Mouse (Mus musculus) heart, embryonic 10.5 days (tissue): Measurements from ENCODE around the gene Chkb. TPM values are rescaled to one million over a fixed set of nuclear protein-coding genes. Genes with fewer than 3 reads are reported as not detected.

ENCODE experiments used
- DNase-seq: peaks from one replicate; pipeline ENCODE4 v3.0.0-alpha.2; 2017; ENCODE audit warnings: low spot score
- H3K27ac ChIP-seq: fragments of 300-500 bp; sonication (generic); 2 replicates; pipeline ENCODE4 v1.5.1; 2016; ENCODE audit warnings: mild to moderate bottlenecking
- H3K27me3 ChIP-seq: fragments of 300-500 bp; sonication (generic); 2 replicates; pipeline ENCODE4 v1.6.1; 2016; ENCODE audit warnings: mild to moderate bottlenecking; ENCODE audit not compliant: poor library complexity, insufficient read depth, severe bottlenecking
- H3K36me3 ChIP-seq: fragments of 300-500 bp; sonication (generic); 2 replicates; pipeline ENCODE4 v1.6.1; 2016; ENCODE audit warnings: mild to moderate bottlenecking, moderate library complexity
- H3K4me1 ChIP-seq: fragments of 300-500 bp; sonication (generic); 2 replicates; pipeline ENCODE4 v1.6.1; 2016; ENCODE audit warnings: mild to moderate bottlenecking
- H3K4me3 ChIP-seq: fragments of 300-500 bp; sonication (generic); 2 replicates; pipeline ENCODE4 v1.5.1; 2016; ENCODE audit warnings: mild to moderate bottlenecking, moderate library complexity
- H3K9me3 ChIP-seq: fragments of 300-500 bp; sonication (generic); 2 replicates; pipeline ENCODE4 v1.6.1; 2016; ENCODE audit warnings: mild to moderate bottlenecking, moderate library complexity
- WGBS: fragments of 180-500 bp; shearing (Covaris S2); methylation state at CpG from one replicate; pipeline ENCODE4 v1.1.7; 2016; 5-methylcytosine and 5-hydroxymethylcytosine counted together
- polyA plus RNA-seq: library from polyadenylated mRNA; unstranded; fragments of >200 nt; fragmentation: Nextera tagmentation; extraction: Ambion mirVana; gene quantifications from 2 replicates; pipeline ENCODE4 v1.2.1, GENCODE M21; 2016

Gene Chkb
- polyA plus RNA-seq, 1 experiment from 2014 or later: 64.8 TPM

DNA sequence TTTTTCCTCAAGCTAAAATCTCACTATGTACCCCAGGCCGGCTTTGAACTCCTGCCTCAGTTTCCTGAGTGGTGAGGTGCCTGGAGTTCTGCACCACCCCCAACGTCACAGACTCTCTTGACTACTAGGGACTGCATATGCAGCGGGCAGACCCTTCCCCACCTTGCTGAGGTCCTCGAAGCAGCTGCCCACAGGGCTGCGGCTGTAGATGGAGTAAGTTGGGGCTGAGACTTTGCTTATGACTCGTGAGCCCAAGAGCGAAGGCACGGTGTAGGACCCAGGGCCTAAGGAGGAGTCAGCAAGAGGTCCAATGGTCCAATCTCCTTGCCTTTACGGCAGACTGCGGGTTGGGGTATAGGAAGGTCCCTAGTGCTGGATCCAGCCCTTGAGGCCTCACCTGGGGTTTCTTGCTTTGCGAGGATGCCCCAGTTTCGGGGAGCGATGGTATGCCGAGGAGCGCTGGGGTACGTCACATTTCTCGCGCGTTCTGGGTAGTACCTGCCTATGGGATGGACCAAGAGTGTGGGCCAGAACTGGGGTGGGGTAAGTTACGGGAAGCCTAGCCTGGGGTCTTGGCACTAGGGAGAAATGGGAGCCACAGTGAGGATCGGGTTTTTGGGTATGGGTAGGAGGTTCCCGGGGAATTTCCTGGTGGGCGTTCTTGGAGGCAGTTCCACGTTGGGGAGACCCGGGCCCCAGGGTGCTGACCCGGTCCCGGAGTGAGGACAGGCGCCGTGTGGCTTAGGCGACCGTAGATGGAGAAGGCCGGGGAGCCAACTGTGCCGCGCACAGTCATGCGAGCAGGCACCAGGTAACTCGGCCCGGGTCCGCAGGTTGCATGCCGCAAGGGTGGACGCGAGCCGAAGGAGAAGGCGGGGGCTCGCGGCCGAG is 51.5 kb downstream of the Chkb start:
- Histone ChIP-seq H3K9me3 (no peaks in the 10 kb centered on the region), H3K27ac (no peak overlapping the region), H3K4me1 (peaks cover 36% of the 10 kb centered on the region), H3K27me3 (peaks cover 68% of the 10 kb centered on the region), H3K4me3 (peak overlapping the region; percentile 60), H3K36me3 (no peaks in the 10 kb centered on the region)
- DNase-seq: no peak
- 10% methylated on average over 46 of the region's 46 CpGs for WGBS

DNA sequence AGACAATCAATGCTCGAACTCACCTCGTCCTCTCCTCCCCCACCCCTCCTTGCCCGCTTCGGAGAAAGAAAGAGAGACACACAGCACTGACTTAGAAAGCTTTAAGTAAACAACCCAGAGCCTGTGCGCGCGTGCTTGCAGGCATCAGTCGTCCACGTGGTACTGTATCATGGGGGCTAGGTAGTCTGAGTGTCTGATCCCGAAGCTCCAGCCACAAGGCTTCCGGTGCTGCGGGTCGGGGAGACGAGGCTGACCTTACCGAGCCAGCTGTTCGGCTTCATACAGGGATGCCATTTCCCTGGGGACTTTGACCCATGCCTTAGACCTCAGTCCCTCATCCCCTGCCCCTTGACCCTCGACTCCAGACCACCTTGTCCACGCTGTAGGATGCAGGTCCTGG is 52.3 kb downstream of the Chkb start:
- Histone ChIP-seq H3K27ac (no peak overlapping the region), H3K36me3 (peaks cover 5% of the 10 kb centered on the region), H3K4me3 (peak overlapping the region; percentile 22), H3K4me1 (peaks cover 44% of the 10 kb centered on the region), H3K9me3 (no peaks in the 10 kb centered on the region), H3K27me3 (peaks cover 62% of the 10 kb centered on the region)
- 5% methylated on average over 18 of the region's 18 CpGs for WGBS
- no peak for DNase-seq

DNA sequence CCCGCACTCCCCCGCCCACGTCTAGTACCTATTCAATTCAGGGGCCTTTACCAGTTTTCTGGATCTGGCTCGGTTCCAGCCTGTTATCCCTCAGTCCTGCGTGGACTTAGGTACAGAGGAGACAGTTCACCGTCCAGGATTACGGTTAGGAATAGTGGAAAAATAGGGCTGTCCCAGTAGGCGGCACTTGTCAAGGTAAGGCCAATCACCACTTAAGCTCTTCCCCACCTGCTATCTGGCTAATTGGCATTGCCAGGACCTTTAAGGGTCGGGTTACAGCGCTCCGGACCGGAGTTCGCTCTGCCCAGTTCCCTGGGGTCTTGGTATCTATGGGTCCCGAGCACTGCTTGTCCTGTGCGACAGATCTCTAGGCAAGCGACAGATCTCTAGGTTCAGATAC is 52.8 kb downstream of the Chkb start, which contains the start of gene Tymp:
Gene Tymp (minus strand): TSS at position 83 of the 400 bp plus-strand sequence.
- 15% methylated on average over 16 of the region's 16 CpGs for WGBS
- H3K4me1 ChIP-seq: peaks cover 48% of the 10 kb centered on the region

More for the DNA sequence above, 52.8 kb downstream of the Chkb start, which contains the start of gene Tymp:
- DNase-seq: no peak
- Histone ChIP-seq H3K9me3 (no peaks in the 10 kb centered on the region), H3K27ac (no peak within 1 kb of the TSS), H3K36me3 (peaks cover 9% of the 10 kb centered on the region), H3K27me3 (peaks cover 60% of the 10 kb centered on the region), H3K4me3 (peak within 1 kb of the TSS; percentile 22)

Other genes with a start within 250 kb of the Chkb start
- gene Plxnb2, start 249.1 kb downstream of the Chkb start, polyA plus RNA-seq: 106 and 117 TPM in 2 replicates
- gene Dennd6b, start 233.4 kb downstream of the Chkb start, polyA plus RNA-seq: 23.1 and 23.5 TPM in 2 replicates
- 12.4 and 23.5 TPM in 2 replicates for gene Ppp6r2, start 218.4 kb downstream of the Chkb start, polyA plus RNA-seq
- 53.3 and 57.2 TPM in 2 replicates for gene Sbf1, start 114.6 kb downstream of the Chkb start, polyA plus RNA-seq
- gene Adm2, start 107.2 kb downstream of the Chkb start, polyA plus RNA-seq: 0.39 and 0.65 TPM in 2 replicates
- gene Miox, start 95.5 kb downstream of the Chkb start, polyA plus RNA-seq: not detected in 2 replicates
- 51.5 and 55.2 TPM in 2 replicates for gene Lmf2, start 74.2 kb downstream of the Chkb start, polyA plus RNA-seq
- gene Ncaph2, start 74.2 kb downstream of the Chkb start, polyA plus RNA-seq: 137 and 150 TPM in 2 replicates
- gene Sco2, start 56.1 kb downstream of the Chkb start, polyA plus RNA-seq: 8.1 TPM in 2 replicates
- 1.3 and 1.4 TPM in 2 replicates for gene Tymp, start 52.9 kb downstream of the Chkb start, polyA plus RNA-seq
- 0.31 and 0.38 TPM in 2 replicates for gene Odf3b, start 50.6 kb downstream of the Chkb start, polyA plus RNA-seq
- 0.06 TPM in 1 of 2 replicates, not detected in the other for gene Klhdc7b, start 45.0 kb downstream of the Chkb start, polyA plus RNA-seq
- gene Syce3, start 19.4 kb downstream of the Chkb start, polyA plus RNA-seq: not detected in 2 replicates
- gene Cpt1b, start 4.0 kb downstream of the Chkb start, polyA plus RNA-seq: 73.9 and 147 TPM in 2 replicates
- gene C730034F03Rik, start 319 bp downstream of the Chkb start, polyA plus RNA-seq: 2.7 and 3.4 TPM in 2 replicates
- 0.38 and 0.58 TPM in 2 replicates for gene Gm44502, start 212 bp downstream of the Chkb start, polyA plus RNA-seq
- 0.44 and 0.99 TPM in 2 replicates for gene Mapk8ip2, start 24.0 kb upstream of the Chkb start, polyA plus RNA-seq
- 14.2 and 14.3 TPM in 2 replicates for gene Arsa, start 47.5 kb upstream of the Chkb start, polyA plus RNA-seq
- 2.1 and 2.6 TPM in 2 replicates for gene Shank3, start 69.7 kb upstream of the Chkb start, polyA plus RNA-seq
- 0.16 and 0.17 TPM in 2 replicates for gene Acr, start 138.4 kb upstream of the Chkb start, polyA plus RNA-seq
- gene Rabl2, start 162.0 kb upstream of the Chkb start, polyA plus RNA-seq: 23.2 and 35.1 TPM in 2 replicates